Mouse (Mus musculus) stomach, postnatal 0 days (tissue): ENCODE measurements around the gene Fgf22. TPM values are rescaled to one million over a fixed set of nuclear protein-coding genes. Genes with fewer than 3 reads are reported as not detected.

Experiments
- ATAC-seq: fragments of 200-750 bp; cut with Nextera tagmentation; 2 replicates; pipeline ENCODE4 v1.8.0; 2017; ENCODE audit not compliant: low FRiP score, low TSS enrichment
- DNase-seq: peaks from one replicate; pipeline ENCODE4 v3.0.0-alpha.2; 2016; ENCODE audit warnings: low spot score
- H3K27ac ChIP-seq: fragments of 300-500 bp; sonication (generic); replicated peaks from 2 replicates; pipeline ENCODE4 v1.5.1; 2014; ENCODE audit warnings: mild to moderate bottlenecking, control low read depth
- H3K27me3 ChIP-seq: fragments of 300-500 bp; sonication (generic); 2 replicates; pipeline ENCODE4 v1.6.1; 2014; ENCODE audit warnings: low read length; ENCODE audit not compliant: control insufficient read depth, insufficient read depth
- H3K36me3 ChIP-seq: fragments of 300-500 bp; sonication (generic); 2 replicates; pipeline ENCODE4 v1.6.1; 2014; ENCODE audit warnings: low read length, mixed read lengths; ENCODE audit not compliant: control insufficient read depth, insufficient read depth
- H3K4me1 ChIP-seq: fragments of 300-500 bp; sonication (generic); replicated peaks from 2 replicates; pipeline ENCODE4 v1.6.1; 2014; ENCODE audit warnings: antibody characterized with exemption; ENCODE audit not compliant: control insufficient read depth, insufficient read depth
- H3K4me2 ChIP-seq: fragments of 300-500 bp; sonication (generic); replicated peaks from 2 replicates; pipeline ENCODE4 v1.6.1; 2014; ENCODE audit warnings: low read depth, mild to moderate bottlenecking, control low read depth, moderate library complexity
- H3K4me3 ChIP-seq: fragments of 300-500 bp; sonication (generic); 2 replicates; pipeline ENCODE4 v1.5.1; 2014; ENCODE audit warnings: low read depth, low read length, control low read depth
- H3K9ac ChIP-seq: fragments of 300-500 bp; sonication (generic); 2 replicates; pipeline ENCODE4 v1.6.1; 2014; ENCODE audit warnings: mild to moderate bottlenecking, low read length, control low read depth, mixed read lengths
- H3K9me3 ChIP-seq: fragments of 300-500 bp; sonication (generic); 2 replicates; pipeline ENCODE4 v1.6.1; 2016; ENCODE audit warnings: low read length; ENCODE audit not compliant: control insufficient read depth
- CTCF ChIP-seq: IDR thresholded peaks from 2 replicates; pipeline ENCODE4 v1.5.1; 2016; ENCODE audit warnings: antibody characterized with exemption, low read depth, mild to moderate bottlenecking, moderate library complexity
- EP300 ChIP-seq: optimal IDR thresholded peaks from 2 replicates; pipeline ENCODE3; 2016; ENCODE audit warnings: antibody characterized with exemption
- WGBS: fragments of 180-500 bp; shearing (Covaris S2); extraction: QIAGEN DNeasy Blood & Tissue Kit; methylation state at CpG from one replicate; pipeline ENCODE4 v1.1.7; 2014; 5-methylcytosine and 5-hydroxymethylcytosine counted together
- polyA plus RNA-seq: library from polyadenylated mRNA; unstranded; fragments of >200 nt; fragmentation: Nextera tagmentation; extraction: Ambion mirVana; gene quantifications from 2 replicates; pipeline ENCODE4 v1.2.1, GENCODE M21; 2015

Fgf22 gene
- polyA plus RNA-seq, 1 experiment from 2014 or later: 13.5 TPM

DNA sequence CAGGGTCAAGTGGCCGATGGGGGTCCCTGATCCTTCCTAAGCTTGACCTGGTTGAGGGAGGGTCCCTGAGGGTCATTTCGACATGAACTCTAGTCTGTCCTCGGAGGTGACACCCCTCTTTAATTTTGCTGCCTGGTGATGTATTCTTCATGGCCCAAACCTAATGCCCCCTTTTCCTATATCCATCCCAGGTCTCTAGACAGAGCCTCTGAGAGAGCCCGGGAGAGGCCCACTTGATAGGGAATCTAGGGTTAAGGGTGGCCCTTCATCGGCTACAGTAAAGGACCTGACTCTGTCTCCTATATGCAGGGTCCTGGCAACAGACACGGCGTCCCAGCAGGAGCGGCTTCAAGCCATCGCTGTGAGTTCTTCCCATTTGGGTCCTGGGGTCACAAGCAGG is 51.5 kb downstream of the Fgf22 start:
- no peak for TF ChIP-seq EP300
- TF ChIP-seq CTCF: no peak
- H3K36me3 ChIP-seq: 0 out of 2 replicates have a peak, but pooled peaks cover 3% of the 10 kb centered on the region
- no peaks in the 10 kb centered on the region for H3K27me3 ChIP-seq
- WGBS: 85% methylated on average over 9 of the region's 9 CpGs
- H3K4me1 ChIP-seq: no peaks in the 10 kb centered on the region
- ATAC-seq (no peak), DNase-seq (no peak)
- no peak overlapping the region for H3K9ac ChIP-seq
- H3K4me3 ChIP-seq: no peak overlapping the region
- H3K9me3 ChIP-seq: no peaks in the 10 kb centered on the region
- no peak overlapping the region for H3K27ac ChIP-seq
- no peak overlapping the region for H3K4me2 ChIP-seq

DNA sequence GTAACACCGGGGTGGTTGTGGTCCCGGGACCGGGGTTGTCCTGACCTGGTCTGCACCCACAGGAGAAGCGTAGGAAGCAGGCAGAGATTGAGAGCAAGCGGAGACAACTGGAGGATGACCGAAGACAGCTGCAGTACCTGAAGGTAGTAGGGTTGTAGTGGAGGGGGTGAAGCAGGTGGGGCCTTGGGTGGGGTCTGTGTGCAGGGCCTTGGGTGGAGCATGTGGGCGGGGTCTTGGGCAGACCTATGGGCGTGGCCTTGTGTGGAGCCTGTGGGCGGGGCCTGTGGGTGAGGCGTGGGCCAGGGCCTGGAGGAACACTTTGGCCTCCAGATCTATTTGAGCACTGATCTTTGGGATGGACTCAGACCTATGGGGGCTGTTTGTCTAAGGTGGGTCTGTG is 52.1 kb downstream of the Fgf22 start:
- no peak for ATAC-seq
- 79% methylated on average over 10 of the region's 10 CpGs for WGBS
- H3K4me3 ChIP-seq: no peak overlapping the region
- no peak overlapping the region for H3K27ac ChIP-seq
- no peaks in the 10 kb centered on the region for H3K9me3 ChIP-seq
- H3K27me3 ChIP-seq: no peaks in the 10 kb centered on the region
- TF ChIP-seq EP300 (no peak), CTCF (no peak)
- 0 out of 2 replicates have a peak, but pooled peaks cover 3% of the 10 kb centered on the region for H3K36me3 ChIP-seq
- H3K4me1 ChIP-seq: no peaks in the 10 kb centered on the region
- H3K9ac ChIP-seq: no peak overlapping the region
- H3K4me2 ChIP-seq: no peak overlapping the region; the same call in 1 of the 2 replicates
- DNase-seq: peak; percentile 68

DNA sequence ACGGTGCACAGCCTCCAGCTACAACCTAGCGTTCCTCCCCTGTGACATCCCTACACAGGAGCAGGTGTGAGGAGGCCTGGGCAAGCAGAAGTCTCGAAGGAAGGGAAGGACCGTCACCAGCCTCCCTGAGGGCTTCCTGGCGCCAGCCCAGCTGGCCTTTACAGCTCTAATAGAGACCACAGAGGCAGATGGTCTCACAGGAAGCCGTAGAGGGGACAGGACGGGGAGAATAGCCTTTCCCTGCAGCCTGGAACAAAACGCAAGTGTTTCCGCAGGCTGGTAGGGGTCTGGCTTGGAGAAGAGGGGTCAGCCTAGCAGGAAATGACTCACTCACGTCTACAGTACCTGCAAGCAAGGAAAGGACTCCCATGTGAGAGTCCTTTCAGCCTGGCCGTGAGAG is 53.0 kb downstream of the Fgf22 start:
- Histone ChIP-seq H3K27me3 (no peaks in the 10 kb centered on the region), H3K27ac (no peak overlapping the region), H3K4me2 (no peak overlapping the region), H3K4me3 (no peak overlapping the region), H3K4me1 (no peaks in the 10 kb centered on the region), H3K36me3 (0 out of 2 replicates have a peak, but pooled peaks cover 3% of the 10 kb centered on the region), H3K9me3 (no peaks in the 10 kb centered on the region), H3K9ac (no peak overlapping the region)
- 66% methylated on average over 11 of the region's 11 CpGs for WGBS
- TF ChIP-seq EP300 (no peak), CTCF (no peak)
- DNase-seq: no peak
- no peak for ATAC-seq

Other genes starting within 250 kb of the Fgf22 start
- 81.8 and 92.1 TPM in 2 replicates for gene Plpp2, start 221.3 kb upstream of the Fgf22 start, polyA plus RNA-seq
- gene Mier2, start 199.9 kb upstream of the Fgf22 start, polyA plus RNA-seq: 24.0 and 25.4 TPM in 2 replicates
- not detected in 2 replicates for gene Theg, start 167.7 kb upstream of the Fgf22 start, polyA plus RNA-seq
- gene C2cd4c, start 141.1 kb upstream of the Fgf22 start, polyA plus RNA-seq: 0.02 and 0.07 TPM in 2 replicates
- 2.7 and 3.3 TPM in 2 replicates for gene Shc2, start 117.2 kb upstream of the Fgf22 start, polyA plus RNA-seq
- not detected in 2 replicates for gene Odf3l2, start 109.3 kb upstream of the Fgf22 start, polyA plus RNA-seq
- 17.6 and 22.2 TPM in 2 replicates for gene Madcam1, start 90.5 kb upstream of the Fgf22 start, polyA plus RNA-seq
- 50.3 and 51.0 TPM in 2 replicates for gene Tpgs1, start 85.7 kb upstream of the Fgf22 start, polyA plus RNA-seq
- gene Cdc34, start 72.9 kb upstream of the Fgf22 start, polyA plus RNA-seq: 85.3 and 86.9 TPM in 2 replicates
- 0.62 and 0.83 TPM in 2 replicates for gene Gzmm, start 66.1 kb upstream of the Fgf22 start, polyA plus RNA-seq
- gene Bsg, start 50.6 kb upstream of the Fgf22 start, polyA plus RNA-seq: 1,012 and 1,042 TPM in 2 replicates
- 0.28 and 0.38 TPM in 2 replicates for gene Hcn2, start 38.4 kb upstream of the Fgf22 start, polyA plus RNA-seq
- gene Polrmt, start 8.5 kb upstream of the Fgf22 start, polyA plus RNA-seq: 16.5 and 20.6 TPM in 2 replicates
- gene Rnf126, start 11.9 kb downstream of the Fgf22 start, polyA plus RNA-seq: 60.0 and 68.6 TPM in 2 replicates
- gene Fstl3, start 22.2 kb downstream of the Fgf22 start, polyA plus RNA-seq: 14.1 and 17.6 TPM in 2 replicates
- 0.04 and 0.15 TPM in 2 replicates for gene Prss57, start 35.9 kb downstream of the Fgf22 start, polyA plus RNA-seq
- gene Palm, start 38.5 kb downstream of the Fgf22 start, polyA plus RNA-seq: 27.8 and 29.1 TPM in 2 replicates
- gene Misp, start 65.9 kb downstream of the Fgf22 start, polyA plus RNA-seq: 57.6 and 58.0 TPM in 2 replicates
- gene Ptbp1, start 99.4 kb downstream of the Fgf22 start, polyA plus RNA-seq: 99.3 and 103 TPM in 2 replicates
- 0.86 and 0.87 TPM in 2 replicates for gene Prtn3, start 119.4 kb downstream of the Fgf22 start, polyA plus RNA-seq
- gene Plppr3, start 119.6 kb downstream of the Fgf22 start, polyA plus RNA-seq: 5.5 and 7.0 TPM in 2 replicates
- gene Elane, start 131.2 kb downstream of the Fgf22 start, polyA plus RNA-seq: 0.30 and 0.55 TPM in 2 replicates
- gene Cfd, start 135.8 kb downstream of the Fgf22 start, polyA plus RNA-seq: not detected in 2 replicates
- gene Med16, start 153.8 kb downstream of the Fgf22 start, polyA plus RNA-seq: 25.6 and 29.7 TPM in 2 replicates
- gene Gm26602, start 155.8 kb downstream of the Fgf22 start, polyA plus RNA-seq: 8.9 and 18.0 TPM in 2 replicates
- 0.79 and 0.99 TPM in 2 replicates for gene Kiss1r, start 161.9 kb downstream of the Fgf22 start, polyA plus RNA-seq
- 160 and 174 TPM in 2 replicates for gene R3hdm4, start 166.1 kb downstream of the Fgf22 start, polyA plus RNA-seq
- gene Arid3a, start 172.0 kb downstream of the Fgf22 start, polyA plus RNA-seq: 3.2 and 3.5 TPM in 2 replicates
- 46.9 and 50.3 TPM in 2 replicates for gene Wdr18, start 205.1 kb downstream of the Fgf22 start, polyA plus RNA-seq
- gene Grin3b, start 215.6 kb downstream of the Fgf22 start, polyA plus RNA-seq: 0.17 and 0.18 TPM in 2 replicates
- 18.5 and 19.1 TPM in 2 replicates for gene Tmem259, start 229.3 kb downstream of the Fgf22 start, polyA plus RNA-seq
- gene Cnn2, start 233.5 kb downstream of the Fgf22 start, polyA plus RNA-seq: 236 and 245 TPM in 2 replicates
- gene Abca7, start 241.4 kb downstream of the Fgf22 start, polyA plus RNA-seq: 2.6 and 3.2 TPM in 2 replicates